Mouse (Mus musculus): Measurements from ENCODE around the gene Med29. TPM values are rescaled to one million over a fixed set of nuclear protein-coding genes. Genes with fewer than 3 reads are reported as not detected.
A peak's percentile ranks its signal among the peaks of the same experiment; 100 is the strongest.

The Med29 gene
- total and polyA plus RNA-seq, 3 experiments: 31.1 to 39.6 TPM; not detected in 1

DNA sequence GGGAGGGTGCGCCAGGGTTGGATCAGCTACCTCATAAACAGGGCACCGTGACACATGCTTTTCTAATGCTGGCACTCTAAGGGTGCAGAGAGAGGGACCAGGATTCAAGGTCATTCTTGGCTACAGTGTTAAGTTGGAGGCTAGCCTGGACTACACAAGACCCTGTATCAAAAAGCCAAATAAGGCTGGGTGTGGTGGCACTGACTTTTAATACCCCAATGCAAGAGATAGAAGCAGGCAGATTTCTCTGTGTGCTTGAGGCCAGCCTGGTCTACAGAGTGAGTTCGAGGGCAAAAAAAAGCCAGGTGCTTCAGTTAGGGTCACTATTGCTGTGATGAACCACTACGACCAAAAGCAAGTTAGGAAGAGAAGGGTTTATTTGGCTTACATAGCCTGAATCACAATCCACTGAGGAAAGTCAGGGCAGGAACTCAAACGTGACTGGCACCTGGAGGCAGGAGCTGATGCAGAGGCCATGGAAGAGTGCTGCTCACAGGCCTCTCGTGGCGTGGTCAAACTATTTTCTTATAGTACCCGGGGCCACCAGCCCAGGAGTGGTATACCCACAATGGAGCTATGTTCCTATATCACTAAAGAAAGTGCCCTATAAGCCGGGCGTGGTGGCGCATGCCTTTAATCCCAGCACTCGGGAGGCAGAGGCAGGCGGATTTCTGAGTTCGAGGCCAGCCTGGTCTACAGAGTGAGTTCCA, 49.4 kb upstream of the Med29 start:
- Histone ChIP-seq H3K9ac (ENCODE audit: control insufficient read depth, low read depth, low read length, poor library complexity, severe bottlenecking) (peak overlapping the region; percentile 10), H3K27me3 (ENCODE audit: control insufficient read depth in 1 of 2, insufficient read depth in 2 of 2, low read length in 2 of 2) (no peaks in the 10 kb centered on the region), H3K36me3 (ENCODE audit: control insufficient read depth in 1 of 2, insufficient read depth in 2 of 2, low read length in 2 of 2) (peaks cover 0 to 30% of the 10 kb centered on the region in 2 experiments; a peak in 2 of 4 replicates), H3K4me3 (ENCODE audit: control insufficient read depth in 1 of 2, insufficient read depth in 1 of 2, low read depth in 2 of 2, low read length in 2 of 2) (no peak overlapping the region), H3K27ac (ENCODE audit: control insufficient read depth, low read depth, low read length) (peak overlapping the region; percentile 70), H3K9me3 (replicated peaks; ENCODE audit: insufficient read depth, low read length) (no peaks in the 10 kb centered on the region), H3K4me1 (ENCODE audit: control insufficient read depth in 1 of 2, insufficient read depth in 2 of 2, low read length in 2 of 2) (peaks cover 13 to 31% of the 10 kb centered on the region in 2 experiments), H3K79me2 (ENCODE audit: control insufficient read depth, insufficient read depth, low read length, poor library complexity) (no peaks in the 10 kb centered on the region)
- no peak for DNase-seq (ENCODE audit: low read depth, low spot score)
- TF ChIP-seq USF2 (IDR thresholded peaks at IDR 0.05; ENCODE audit: borderline replicate concordance in 1 of 2, insufficient read depth in 1 of 2, low read depth in 1 of 2, low read length in 2 of 2) (no peak), MAX (IDR thresholded peaks at IDR 0.05; ENCODE audit: low read length) (no peak), NRF1 (IDR thresholded peaks at IDR 0.05; ENCODE audit: insufficient read depth, low read depth, low read length, poor library complexity, severe bottlenecking) (no peak), POLR2A (IDR thresholded peaks at IDR 0.05; ENCODE audit: control insufficient read depth in 1 of 2, insufficient read depth in 1 of 2, low read depth in 1 of 2, low read length in 2 of 2, poor library complexity in 1 of 2) (no peak), EP300 (IDR thresholded peaks at IDR 0.05; ENCODE audit: low read depth in 1 of 2, low read length in 2 of 2) (no peak), UBTF (IDR thresholded peaks at IDR 0.05; ENCODE audit: borderline replicate concordance, insufficient read depth, low read depth, low read length) (no peak), ZMIZ1 (IDR thresholded peaks at IDR 0.05; ENCODE audit: low read depth, low read length) (no peak), TBP (IDR thresholded peaks at IDR 0.05; ENCODE audit: low read depth, low read length) (no peak)

DNA sequence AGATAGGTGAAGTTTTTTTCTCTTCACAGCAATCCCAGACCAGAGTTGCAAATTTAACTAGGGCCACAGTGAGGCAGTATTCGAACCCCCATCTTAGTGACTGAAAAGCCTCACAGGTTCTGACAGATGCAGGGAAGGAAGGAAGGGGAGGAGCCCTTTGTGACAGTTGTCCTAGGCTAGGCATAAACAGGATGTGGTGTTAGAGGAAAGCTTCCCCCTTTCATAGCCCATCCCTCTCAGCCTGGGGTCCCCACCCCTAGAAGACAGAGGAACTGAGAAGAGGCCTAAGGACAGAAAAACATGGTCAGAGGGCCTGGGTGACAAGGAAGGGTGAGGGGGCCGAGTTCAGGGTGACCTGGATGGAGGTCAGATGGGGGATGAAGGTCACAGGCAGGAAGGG, 48.2 kb upstream of the Med29 start:
- Histone ChIP-seq H3K79me2 (ENCODE audit: control insufficient read depth, insufficient read depth, low read length, poor library complexity) (peaks cover 1% of the 10 kb centered on the region), H3K4me1 (ENCODE audit: control insufficient read depth in 1 of 2, insufficient read depth in 2 of 2, low read length in 2 of 2) (peaks cover 13 to 31% of the 10 kb centered on the region in 2 experiments), H3K27me3 (ENCODE audit: control insufficient read depth in 1 of 2, insufficient read depth in 2 of 2, low read length in 2 of 2) (no peaks in the 10 kb centered on the region), H3K36me3 (ENCODE audit: control insufficient read depth in 1 of 2, insufficient read depth in 2 of 2, low read length in 2 of 2) (peaks cover 0 to 30% of the 10 kb centered on the region in 2 experiments; a peak in 2 of 4 replicates), H3K9me3 (replicated peaks; ENCODE audit: insufficient read depth, low read length) (no peaks in the 10 kb centered on the region), H3K9ac (ENCODE audit: control insufficient read depth, low read depth, low read length, poor library complexity, severe bottlenecking) (peak overlapping the region; percentile 24), H3K4me3 (ENCODE audit: control insufficient read depth in 1 of 2, insufficient read depth in 1 of 2, low read depth in 2 of 2, low read length in 2 of 2) (peak overlapping the region; percentile 10 to 12; a peak in 1 of 4 replicates), H3K27ac (ENCODE audit: control insufficient read depth, low read depth, low read length) (peak overlapping the region; percentile 44)
- peak; percentile 88 for DNase-seq (ENCODE audit: low read depth, low spot score)
- TF ChIP-seq BHLHE40 (IDR thresholded peaks at IDR 0.05; ENCODE audit: borderline replicate concordance, low read depth, low read length) (no peak), E2F4 (IDR thresholded peaks at IDR 0.05; ENCODE audit: borderline replicate concordance, low read depth, low read length) (no peak), UBTF (IDR thresholded peaks at IDR 0.05; ENCODE audit: borderline replicate concordance, insufficient read depth, low read depth, low read length) (no peak), CHD1 (IDR thresholded peaks at IDR 0.05; ENCODE audit: low read depth, low read length) (no peak), MAFK (IDR thresholded peaks at IDR 0.05; ENCODE audit: borderline replicate concordance, low read depth, low read length) (no peak), EP300 (IDR thresholded peaks at IDR 0.05; ENCODE audit: low read depth in 1 of 2, low read length in 2 of 2) (peak; percentile 47 to 59; a peak in 3 of 4 replicates), ELF1 (IDR thresholded peaks at IDR 0.05; ENCODE audit: low read depth, low read length) (no peak), HCFC1 (IDR thresholded peaks at IDR 0.05; ENCODE audit: low read depth, low read length) (peak; percentile 70), MYC (IDR thresholded peaks at IDR 0.05; ENCODE audit: low read depth, low read length) (no peak), ZKSCAN1 (IDR thresholded peaks at IDR 0.05; ENCODE audit: low read depth, low read length) (no peak; the same call in 1 of the 2 replicates), MAZ (IDR thresholded peaks at IDR 0.05; ENCODE audit: low read depth, low read length) (peak; percentile 33; the same call in 1 of the 2 replicates), TCF12 (IDR thresholded peaks at IDR 0.05; ENCODE audit: low read depth, low read length) (peak; percentile 32; the same call in 1 of the 2 replicates), GATA1 (IDR thresholded peaks at IDR 0.05; ENCODE audit: low read depth, low read length) (no peak), POLR2A (IDR thresholded peaks at IDR 0.05; ENCODE audit: control insufficient read depth in 1 of 2, insufficient read depth in 1 of 2, low read depth in 1 of 2, low read length in 2 of 2, poor library complexity in 1 of 2) (peak in 1 of 2 experiments; percentile 24; a peak in 1 of 4 replicates), CHD2 (IDR thresholded peaks at IDR 0.05; ENCODE audit: low read length) (no peak), RCOR1 (IDR thresholded peaks at IDR 0.05; ENCODE audit: low read depth, low read length) (peak; percentile 49; the same call in 1 of the 2 replicates), JUND (IDR thresholded peaks at IDR 0.05; ENCODE audit: low read depth, low read length) (no peak), USF1 (IDR thresholded peaks at IDR 0.05; ENCODE audit: low read depth, low read length) (no peak), MXI1 (IDR thresholded peaks at IDR 0.05; ENCODE audit: low read depth, low read length) (no peak; the same call in 1 of the 2 replicates), NRF1 (IDR thresholded peaks at IDR 0.05; ENCODE audit: insufficient read depth, low read depth, low read length, poor library complexity, severe bottlenecking) (no peak), ZMIZ1 (IDR thresholded peaks at IDR 0.05; ENCODE audit: low read depth, low read length) (no peak), ETS1 (IDR thresholded peaks at IDR 0.05; ENCODE audit: low read depth, low read length) (peak; percentile 45; the same call in 1 of the 2 replicates), POLR2AphosphoS5 (IDR thresholded peaks at IDR 0.05; ENCODE audit: borderline replicate concordance, low read depth, low read length) (no peak), RAD21 (IDR thresholded peaks at IDR 0.05; ENCODE audit: low read depth, low read length) (peak; percentile 21), MYB (IDR thresholded peaks at IDR 0.05; ENCODE audit: low read depth, low read length) (no peak; the same call in 1 of the 2 replicates)
